Mouse (Mus musculus): ENCODE measurements around the gene Ptpra.

GRCm38 (mm10) chr2:130476666-130477297 is 26.7 kb downstream of the Ptpra start:
- no peak for TF ChIP-seq CTCF (IDR thresholded peaks at IDR 0.05)
- no peak for TF ChIP-seq POLR2A (IDR thresholded peaks at IDR 0.05; ENCODE audit: insufficient read depth, low read depth, low read length)
- TF ChIP-seq EP300 (IDR thresholded peaks at IDR 0.05; ENCODE audit: insufficient read depth, low read depth, low read length), result no peak
